Mouse (Mus musculus): ENCODE results near the gene Smc1a.
A peak's percentile ranks its signal among the peaks of the same experiment; 100 is the strongest.

Gene Smc1a

GRCm38 (mm10) chrX:152016151-152017145 is at the start of gene Smc1a, which contains the start of gene Ribc1:
TSS of gene Smc1a (plus strand) at chrX:152016428.
TSS of gene Ribc1 (minus strand) at chrX:152016295.
- DNase-seq = peak; percentile 88 to 94

- no peak for DNase-seq
Measured at GRCm38 (mm10) chrX:151999006-151999710, 17.1 kb upstream of the Smc1a start.

GRCm38 (mm10) chrX:152001182-152001684 is 15.0 kb upstream of the Smc1a start:
- no peak for DNase-seq

- peak; percentile 87 to 91 for DNase-seq
Measured at GRCm38 (mm10) chrX:152001737-152002710, 14.2 kb upstream of the Smc1a start, which contains the start of gene Hsd17b10. TSS of gene Hsd17b10 (plus strand) at chrX:152001845.

- DNase-seq = no peak
Measured at GRCm38 (mm10) chrX:152002865-152003264, 13.4 kb upstream of the Smc1a start.

- DNase-seq = no peak
Measured at GRCm38 (mm10) chrX:152007863-152008262, 8.4 kb upstream of the Smc1a start.

GRCm38 (mm10) chrX:152015752-152016150 is 477 bp upstream of the Smc1a start:
- DNase-seq = no peak

GRCm38 (mm10) chrX:152017186-152017585 is 958 bp downstream of the Smc1a start:
- DNase-seq = no peak

GRCm38 (mm10) chrX:152019294-152019693 is 3.1 kb downstream of the Smc1a start:
- no peak for DNase-seq

GRCm38 (mm10) chrX:152039865-152040264 is 23.6 kb downstream of the Smc1a start:
- no peak for DNase-seq

- DNase-seq = no peak
Measured at GRCm38 (mm10) chrX:152047230-152047629, 31.0 kb downstream of the Smc1a start.

GRCm38 (mm10) chrX:152052546-152052945 is 36.3 kb downstream of the Smc1a start:
- no peak for DNase-seq

GRCm38 (mm10) chrX:152054094-152054493 is 37.9 kb downstream of the Smc1a start:
- no peak for DNase-seq

GRCm38 (mm10) chrX:152065674-152066073 is 49.4 kb downstream of the Smc1a start:
- DNase-seq = no peak

- no peak for DNase-seq
Measured at GRCm38 (mm10) chrX:152067789-152068188, 51.6 kb downstream of the Smc1a start.

GRCm38 (mm10) chrX:152089832-152090614 is 73.8 kb downstream of the Smc1a start:
- peak; percentile 56 to 71 for DNase-seq

- DNase-seq = no peak
Measured at GRCm38 (mm10) chrX:152097572-152097971, 81.3 kb downstream of the Smc1a start.
